Mouse (Mus musculus) spleen, adult 2 months (tissue): ENCODE data around the gene Ccdc12. TPM values are rescaled to one million over a fixed set of nuclear protein-coding genes. Genes with fewer than 3 reads are reported as not detected.

Source experiments
- DNase-seq, 2 experiments: peaks; one replicate each; pipeline versions ENCODE4 v3.0.0 to v3.0.0-alpha.2; 2012 to 2021; ENCODE audit warnings: low spot score in 2 of 2, low read depth in 1 of 2
- H3K27ac ChIP-seq: fragments of 200-500 bp; 2 replicates; pipeline ENCODE4 v1.5.1; 2012; ENCODE audit warnings: low read length, inconsistent platforms; ENCODE audit not compliant: insufficient read depth
- H3K27me3 ChIP-seq: fragments of 200-500 bp; 2 replicates; pipeline ENCODE4 v1.6.1; 2012; ENCODE audit warnings: mild to moderate bottlenecking, moderate library complexity, low read length, inconsistent platforms; ENCODE audit not compliant: control insufficient read depth, insufficient read depth
- H3K36me3 ChIP-seq: fragments of 200-500 bp; 2 replicates; pipeline ENCODE4 v1.6.1; 2012; ENCODE audit warnings: mild to moderate bottlenecking, low read length, inconsistent platforms; ENCODE audit not compliant: control insufficient read depth, insufficient read depth
- H3K4me1 ChIP-seq: fragments of 200-500 bp; 2 replicates; pipeline ENCODE4 v1.6.1; 2011; ENCODE audit warnings: inconsistent platforms; ENCODE audit not compliant: control insufficient read depth, insufficient read depth, insufficient read length
- H3K4me3 ChIP-seq: fragments of 200-500 bp; 2 replicates; pipeline ENCODE4 v1.5.1; 2011; ENCODE audit warnings: mild to moderate bottlenecking, inconsistent platforms; ENCODE audit not compliant: insufficient read depth, insufficient read length; ENCODE audit errors: extremely low read depth
- CTCF ChIP-seq: fragments of 200-500 bp; IDR thresholded peaks from 2 replicates; pipeline ENCODE4 v1.5.1; 2011; ENCODE audit warnings: mild to moderate bottlenecking, inconsistent platforms; ENCODE audit not compliant: insufficient read depth, insufficient read length, insufficient replicate concordance; ENCODE audit errors: extremely low read depth
- POLR2A ChIP-seq: fragments of 200-500 bp; IDR thresholded peaks from 2 replicates; pipeline ENCODE4 v1.6.1; 2011; ENCODE audit warnings: low read depth, low read length, inconsistent platforms
- WGBS: fragments of 180-500 bp; shearing (Covaris S2); methylation state at CpG from one replicate; pipeline ENCODE4 v1.1.7; 2018; 5-methylcytosine and 5-hydroxymethylcytosine counted together
- polyA plus RNA-seq: library from polyadenylated mRNA; depleted of rRNA; stranded (reverse); fragments of >200 nt; gene quantifications from 2 replicates; pipeline ENCODE4 v1.2.3, GENCODE M21; 2012

Ccdc12 gene
- polyA plus RNA-seq, 1 experiment = 103 TPM

DNA sequence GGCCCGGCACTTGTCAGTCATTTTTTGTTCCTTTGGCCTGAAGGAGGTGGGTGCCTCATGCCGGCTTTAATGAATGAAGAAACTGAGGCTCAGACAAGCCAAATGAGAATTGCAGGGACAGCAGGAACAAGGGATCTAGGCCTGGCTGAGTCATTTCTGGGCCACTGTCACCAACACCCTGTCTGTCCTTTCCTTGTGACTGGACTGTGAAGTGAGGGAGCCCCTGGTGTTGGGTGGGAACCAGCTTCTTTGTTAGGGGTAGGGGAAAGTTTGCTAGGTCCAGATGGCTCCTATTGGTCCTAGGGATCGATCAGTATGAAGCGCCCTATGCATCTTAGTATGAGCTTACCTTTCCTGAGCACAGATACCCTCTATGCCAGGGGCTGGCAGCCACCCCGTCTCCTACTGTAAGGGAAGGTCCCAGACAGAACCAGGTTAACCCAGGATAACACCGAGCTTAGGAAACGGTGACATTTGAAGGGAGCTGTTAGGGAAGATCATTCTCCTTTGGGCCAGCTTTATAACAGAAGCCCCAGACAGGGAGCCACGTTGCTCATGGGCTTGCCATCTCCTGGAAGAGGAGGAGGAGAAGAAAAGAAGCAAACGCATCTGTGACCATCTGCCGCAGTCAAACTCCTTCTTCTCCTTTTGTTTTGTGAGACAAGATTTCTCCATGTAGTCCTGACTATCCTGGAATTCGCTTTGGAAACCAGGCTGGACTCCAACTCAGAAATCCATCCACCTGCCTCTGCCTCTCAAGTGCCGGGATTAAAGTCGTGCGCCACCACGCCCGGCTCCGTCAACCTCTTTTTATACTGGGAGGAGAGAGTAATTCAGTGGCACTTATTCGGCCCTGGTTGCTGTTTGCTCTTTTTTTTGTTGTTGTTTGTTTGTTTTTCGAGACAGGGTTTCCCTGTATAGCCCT lies 1.3 kb upstream of the Ccdc12 start:
- H3K4me3 ChIP-seq = no peak overlapping the region
- TF ChIP-seq CTCF = no peak
- no peak for TF ChIP-seq POLR2A

DNA sequence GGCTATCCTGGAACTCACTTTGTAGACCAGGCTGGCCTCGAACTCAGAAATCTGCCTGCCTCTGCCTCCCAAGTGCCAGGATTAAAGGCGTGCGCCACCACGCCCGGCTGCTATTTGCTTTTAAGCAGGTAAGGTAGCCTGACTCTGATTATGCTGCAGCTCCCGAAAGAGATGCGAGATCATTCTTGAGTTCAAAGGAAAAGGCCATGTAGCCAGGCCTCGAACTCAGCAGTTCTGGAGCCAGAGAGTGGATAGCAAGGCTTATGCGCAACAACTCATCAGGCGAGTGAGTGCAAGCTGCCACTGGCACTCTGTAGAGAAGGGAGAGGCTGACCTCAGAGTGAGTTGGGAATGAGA lies 674 bp upstream of the Ccdc12 start:
- H3K36me3 ChIP-seq = peaks cover 3% of the 10 kb centered on the region
- peaks cover 28% of the 10 kb centered on the region; the same call in 1 of the 2 replicates for H3K4me1 ChIP-seq
- TF ChIP-seq CTCF = no peak
- no peak for TF ChIP-seq POLR2A
- H3K4me3 ChIP-seq = no peak overlapping the region; the same call in 1 of the 2 replicates
- WGBS = 93% methylated on average over 10 of the region's 10 CpGs
- H3K27me3 ChIP-seq = no peaks in the 10 kb centered on the region
- no peak for DNase-seq
- peak overlapping the region; percentile 60; the same call in 1 of the 2 replicates for H3K27ac ChIP-seq

More for the DNA sequence above, 1.3 kb upstream of the Ccdc12 start:
- 87% methylated on average over 19 of the region's 19 CpGs for WGBS
- DNase-seq = no peak
- H3K27ac ChIP-seq = no peak overlapping the region
- peaks cover 28% of the 10 kb centered on the region; the same call in 1 of the 2 replicates for H3K4me1 ChIP-seq
- H3K27me3 ChIP-seq = no peaks in the 10 kb centered on the region
- H3K36me3 ChIP-seq = peaks cover 3% of the 10 kb centered on the region

DNA sequence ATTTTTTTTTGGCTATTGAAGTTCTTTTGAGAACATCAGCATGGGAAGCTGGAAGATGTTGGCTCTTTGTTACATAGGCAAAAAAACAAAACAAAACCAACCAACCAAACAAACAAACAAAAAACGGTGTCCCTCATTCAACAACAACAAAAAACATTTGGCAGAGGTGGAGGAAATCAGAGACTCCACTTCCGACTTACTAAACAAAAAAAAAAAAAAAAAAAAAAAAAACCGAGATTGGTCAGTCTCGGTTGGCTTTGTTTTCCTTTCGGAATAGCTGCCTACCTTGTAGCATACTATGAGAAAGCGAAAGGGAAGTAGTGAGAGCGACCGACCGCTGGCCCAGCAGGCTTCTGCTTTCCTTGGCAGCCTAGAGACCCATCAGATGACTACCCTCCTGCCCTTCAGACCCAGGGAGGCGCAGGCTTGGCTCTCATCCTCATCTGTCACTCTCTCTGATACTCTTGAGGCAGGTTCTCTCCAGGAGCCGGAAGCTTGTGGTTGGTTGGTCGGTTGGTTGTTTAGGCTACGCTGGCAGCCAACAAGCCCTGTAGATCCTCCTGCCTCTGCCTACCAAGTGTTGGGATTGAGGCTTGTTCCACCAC lies 1.3 kb downstream of the Ccdc12 start:
- Histone ChIP-seq H3K4me1 (peaks cover 31% of the 10 kb centered on the region; the same call in 1 of the 2 replicates), H3K27me3 (no peaks in the 10 kb centered on the region), H3K27ac (peak overlapping the region; percentile 73), H3K36me3 (peaks cover 3% of the 10 kb centered on the region), H3K4me3 (peak overlapping the region; percentile 15; the same call in 1 of the 2 replicates)
- WGBS = 6% methylated on average over 13 of the region's 13 CpGs
- TF ChIP-seq CTCF (no peak), POLR2A (no peak)
- DNase-seq = peak in 1 of 2 experiments; percentile 59

DNA sequence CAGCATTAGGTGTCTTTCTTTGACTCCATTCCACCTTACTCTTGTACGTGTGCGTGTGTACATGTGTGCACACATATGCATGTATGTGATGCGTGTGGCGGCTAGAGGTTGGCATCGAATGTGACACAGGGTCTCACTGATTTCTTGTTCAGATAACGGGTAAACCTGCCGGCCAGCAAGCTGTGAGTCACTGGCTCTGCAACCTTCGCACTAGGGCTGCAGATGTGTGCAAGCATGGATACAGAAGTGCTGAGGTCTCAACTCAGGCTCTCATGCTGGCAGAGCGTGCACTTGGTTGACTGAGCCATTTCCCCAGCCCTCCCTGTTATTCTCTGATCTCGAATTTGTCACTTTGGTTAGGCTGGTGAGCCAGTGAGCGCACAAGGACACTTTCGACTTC lies 3.2 kb downstream of the Ccdc12 start:
- Histone ChIP-seq H3K4me1 (peaks cover 25% of the 10 kb centered on the region; the same call in 1 of the 2 replicates), H3K27ac (0 out of 2 replicates have a peak overlapping the region, but pooled peaks have one; percentile 20), H3K4me3 (no peak overlapping the region), H3K27me3 (no peaks in the 10 kb centered on the region), H3K36me3 (peaks cover 3% of the 10 kb centered on the region)
- 91% methylated on average over 12 of the region's 12 CpGs for WGBS
- DNase-seq = no peak
- TF ChIP-seq POLR2A (no peak), CTCF (no peak)

DNA sequence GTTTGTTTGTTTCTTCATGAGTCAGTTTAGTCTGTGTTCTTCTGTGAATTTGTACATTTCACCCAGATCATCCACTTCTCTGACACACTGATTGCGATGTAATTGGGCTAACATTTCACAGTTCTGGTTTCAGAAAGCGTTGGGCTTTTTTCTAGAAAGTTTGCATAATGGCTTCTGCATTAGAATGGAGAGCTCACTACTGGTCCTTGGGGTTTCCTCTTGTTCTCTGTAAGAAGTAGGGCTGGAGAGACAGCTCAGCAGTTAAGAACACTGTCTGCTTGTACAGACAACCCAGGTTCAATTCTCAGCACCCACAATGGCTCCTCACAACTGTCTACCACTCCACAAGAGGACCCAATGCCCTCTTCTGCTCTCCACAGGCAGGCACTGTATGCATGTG lies 3.9 kb downstream of the Ccdc12 start:
- TF ChIP-seq POLR2A = no peak
- no peak for TF ChIP-seq CTCF
- no peak for DNase-seq
- Histone ChIP-seq H3K4me1 (peaks cover 28% of the 10 kb centered on the region; the same call in 1 of the 2 replicates), H3K4me3 (no peak overlapping the region), H3K27ac (peak overlapping the region; percentile 37; the same call in 1 of the 2 replicates), H3K27me3 (no peaks in the 10 kb centered on the region), H3K36me3 (peaks cover 3% of the 10 kb centered on the region)
- WGBS = 70% methylated on average over 2 of the region's 2 CpGs

DNA sequence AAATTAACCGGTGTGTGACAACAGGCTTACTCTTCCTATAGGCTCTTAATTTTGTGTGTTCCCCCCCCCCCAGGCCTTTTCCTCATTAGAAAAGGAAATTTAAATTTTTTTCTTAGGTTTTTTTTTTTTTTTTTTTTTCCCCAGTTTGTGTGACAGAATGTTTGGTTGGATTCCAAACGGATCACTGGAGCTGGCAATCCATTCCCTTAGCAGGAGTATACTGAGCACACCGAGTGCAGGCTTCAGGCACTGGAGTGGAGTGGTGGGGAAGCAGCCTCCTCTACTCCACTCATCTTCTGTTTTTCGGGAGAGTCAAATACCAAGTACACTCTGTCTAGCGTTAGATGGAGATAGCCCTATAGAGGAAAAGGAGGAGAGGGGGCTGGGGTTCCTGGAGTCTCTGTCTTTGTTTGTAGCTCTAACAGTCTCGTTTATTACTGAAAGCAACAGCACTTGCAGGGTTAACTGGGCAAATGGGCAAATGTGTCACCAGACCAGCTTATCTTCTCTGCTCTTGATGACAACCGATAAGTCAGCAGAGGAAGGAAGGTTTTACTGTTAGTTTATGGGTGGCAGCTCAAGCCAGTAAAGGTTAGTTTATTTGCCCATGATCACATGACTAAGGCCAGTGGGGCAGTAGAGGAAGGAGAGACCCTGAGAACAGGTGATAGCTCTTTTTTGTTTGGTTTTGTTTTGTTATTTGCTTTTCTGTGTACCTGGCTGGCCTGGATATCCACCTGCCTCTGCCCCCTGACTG lies 4.7 kb downstream of the Ccdc12 start:
- no peaks in the 10 kb centered on the region for H3K27me3 ChIP-seq
- DNase-seq = no peak
- no peak overlapping the region for H3K27ac ChIP-seq
- H3K4me1 ChIP-seq = peaks cover 23% of the 10 kb centered on the region; the same call in 1 of the 2 replicates
- peaks cover 3% of the 10 kb centered on the region for H3K36me3 ChIP-seq
- 86% methylated on average over 7 of the region's 7 CpGs for WGBS
- no peak for TF ChIP-seq POLR2A
- no peak for TF ChIP-seq CTCF
- H3K4me3 ChIP-seq = no peak overlapping the region
